Mouse (Mus musculus): ENCODE data around the gene Mast3. TPM values are rescaled to one million over a fixed set of nuclear protein-coding genes. Genes with fewer than 3 reads are reported as not detected.

Mast3 gene
- polyA plus RNA-seq, 1 experiment = 45.2 TPM

DNA sequence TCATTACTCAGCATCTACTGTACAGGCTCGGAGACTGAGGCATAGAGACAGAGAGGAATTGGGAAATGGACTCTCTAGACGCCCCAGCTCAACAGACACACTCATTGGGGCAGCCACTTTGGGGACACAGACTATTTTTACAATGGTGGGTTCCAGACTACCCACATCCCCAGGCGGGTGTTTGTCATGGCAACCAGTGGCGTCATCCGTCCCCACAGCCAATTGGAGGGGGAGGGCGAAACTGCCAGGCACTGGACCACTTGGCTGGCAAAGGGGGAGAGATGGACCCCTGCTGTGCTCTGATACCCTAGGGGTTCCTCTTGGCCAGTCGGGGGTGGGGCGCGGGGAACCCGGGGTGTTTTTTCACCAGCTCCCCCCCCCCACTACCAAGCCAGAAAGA, 4.2 kb downstream of the Mast3 start:
- peak; percentile 9 for DNase-seq (ENCODE audit: low read depth)
- no peak for TF ChIP-seq CTCF (IDR thresholded peaks at IDR 0.05; ENCODE audit: borderline replicate concordance, extremely low read depth, insufficient read depth, insufficient read length)
- no peak for TF ChIP-seq POLR2A (IDR thresholded peaks at IDR 0.05; ENCODE audit: borderline replicate concordance, extremely low read depth, insufficient read depth, insufficient read length, poor library complexity, severe bottlenecking)

DNA sequence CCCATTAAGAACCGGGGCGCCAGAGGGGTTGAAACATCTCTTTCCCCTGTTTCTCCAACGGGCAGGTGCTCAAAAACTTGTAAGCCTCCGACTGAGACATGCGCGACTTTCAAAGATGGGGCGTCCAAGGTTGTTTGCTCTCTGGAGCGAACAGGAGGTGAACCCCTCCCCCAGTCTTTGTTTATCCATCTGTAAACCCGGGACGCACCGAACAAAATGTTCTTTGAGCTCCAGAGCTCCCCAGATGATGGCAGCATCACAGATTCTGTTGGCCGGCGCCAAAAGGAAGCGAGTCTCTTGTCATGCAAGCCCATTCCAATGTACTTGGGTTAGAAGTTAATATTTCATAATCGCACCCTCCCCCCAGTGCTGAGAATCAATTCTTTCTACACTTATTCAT, 6.6 kb downstream of the Mast3 start:
- peak; percentile 42 for DNase-seq (ENCODE audit: low read depth)

DNA sequence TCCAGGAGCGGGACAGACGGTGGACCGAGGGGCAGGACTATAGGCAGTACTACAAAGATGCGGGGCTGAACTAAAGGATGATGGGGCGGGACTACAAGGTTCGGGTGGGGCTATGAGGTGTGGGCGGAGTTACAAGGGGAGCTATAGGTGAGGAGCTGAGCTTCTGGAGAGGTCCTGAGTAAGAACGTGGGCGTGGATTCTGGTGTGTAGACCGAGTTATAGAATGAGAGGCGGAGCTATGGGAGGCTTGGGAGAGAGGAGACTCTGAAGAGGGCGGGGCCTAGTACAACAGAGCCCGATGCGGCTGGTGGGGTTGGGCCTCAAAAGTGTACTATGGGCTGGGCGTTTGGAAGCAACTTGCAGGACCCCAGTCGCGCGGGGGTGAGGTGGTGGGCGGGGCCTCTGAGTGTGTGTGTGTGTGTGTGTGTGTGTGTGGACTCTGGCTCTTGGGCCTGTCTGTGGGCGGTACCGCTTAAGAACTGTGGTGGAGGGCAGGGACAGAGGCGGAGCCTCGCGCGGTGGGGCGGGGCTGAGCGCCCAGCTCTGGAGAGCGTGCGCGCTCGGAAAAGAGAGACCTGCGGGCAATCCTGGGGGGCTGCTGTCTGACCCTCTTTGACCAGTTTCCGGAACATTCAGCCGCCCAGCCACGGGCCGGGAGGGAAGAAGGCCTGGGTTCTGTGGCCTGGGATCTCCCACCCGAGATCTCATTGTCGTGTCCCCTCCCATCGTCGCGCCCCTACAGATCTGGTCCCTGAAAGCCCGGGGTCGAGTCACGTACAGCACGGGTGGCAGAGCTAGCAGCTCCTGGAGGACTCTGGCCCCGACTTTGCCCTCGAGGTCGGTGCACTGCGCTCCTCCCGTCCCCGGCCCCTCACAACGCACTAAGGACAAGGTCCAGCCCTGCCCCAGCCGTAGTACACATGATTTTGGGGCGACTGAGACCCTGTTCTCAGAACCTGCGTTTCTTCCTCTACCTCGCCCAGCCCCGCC, 7.5 kb downstream of the Mast3 start:
- peak; percentile 97 for DNase-seq (ENCODE audit: low read depth)

More for the DNA sequence above, 6.6 kb downstream of the Mast3 start:
- no peak for TF ChIP-seq POLR2A (IDR thresholded peaks at IDR 0.05; ENCODE audit: borderline replicate concordance, extremely low read depth, insufficient read depth, insufficient read length, poor library complexity, severe bottlenecking)
- TF ChIP-seq CTCF (IDR thresholded peaks at IDR 0.05; ENCODE audit: borderline replicate concordance, extremely low read depth, insufficient read depth, insufficient read length) = no peak

DNA sequence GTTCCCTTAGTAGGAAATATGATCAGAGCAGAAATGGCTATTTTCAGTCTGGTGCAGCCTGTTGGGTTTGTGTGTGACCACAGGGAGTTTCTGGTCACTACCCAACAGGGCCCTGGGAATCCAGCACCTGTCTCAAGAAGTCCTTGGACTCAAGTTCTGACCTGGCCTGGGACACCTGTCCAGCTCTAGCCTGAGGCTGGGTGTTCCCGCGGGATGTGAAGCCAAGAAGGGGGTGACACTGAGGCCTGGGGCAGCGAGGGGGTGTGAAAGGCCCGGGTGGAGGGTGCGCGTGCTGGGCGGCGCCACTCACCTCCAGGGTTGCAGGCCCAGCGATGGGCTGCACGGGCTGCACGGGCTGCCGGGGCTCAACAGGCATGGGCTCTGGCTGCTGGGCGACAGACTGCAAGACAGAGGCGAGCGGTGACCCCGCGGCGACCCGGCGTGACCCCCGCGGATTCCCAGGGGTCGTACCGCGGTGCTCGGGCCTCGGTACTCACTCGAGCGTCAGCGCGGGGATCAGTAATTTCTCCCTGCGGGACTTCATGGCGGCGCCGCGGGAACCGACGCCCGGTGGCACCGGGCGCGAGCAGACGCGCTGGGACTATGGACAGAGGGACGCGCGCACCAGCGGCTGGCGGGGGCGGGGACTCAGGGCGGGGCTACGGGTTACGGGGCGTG, 8.3 kb downstream of the Mast3 start:
- DNase-seq (ENCODE audit: low read depth) = no peak
- TF ChIP-seq CTCF (IDR thresholded peaks at IDR 0.05; ENCODE audit: borderline replicate concordance, extremely low read depth, insufficient read depth, insufficient read length) = no peak
- TF ChIP-seq POLR2A (IDR thresholded peaks at IDR 0.05; ENCODE audit: borderline replicate concordance, extremely low read depth, insufficient read depth, insufficient read length, poor library complexity, severe bottlenecking) = peak; percentile 57

More for the DNA sequence above, 7.5 kb downstream of the Mast3 start:
- TF ChIP-seq POLR2A (IDR thresholded peaks at IDR 0.05; ENCODE audit: borderline replicate concordance, extremely low read depth, insufficient read depth, insufficient read length, poor library complexity, severe bottlenecking) = 0 out of 2 replicates have a peak, but pooled peaks have one; percentile 37
- TF ChIP-seq CTCF (IDR thresholded peaks at IDR 0.05; ENCODE audit: borderline replicate concordance, extremely low read depth, insufficient read depth, insufficient read length) = no peak

DNA sequence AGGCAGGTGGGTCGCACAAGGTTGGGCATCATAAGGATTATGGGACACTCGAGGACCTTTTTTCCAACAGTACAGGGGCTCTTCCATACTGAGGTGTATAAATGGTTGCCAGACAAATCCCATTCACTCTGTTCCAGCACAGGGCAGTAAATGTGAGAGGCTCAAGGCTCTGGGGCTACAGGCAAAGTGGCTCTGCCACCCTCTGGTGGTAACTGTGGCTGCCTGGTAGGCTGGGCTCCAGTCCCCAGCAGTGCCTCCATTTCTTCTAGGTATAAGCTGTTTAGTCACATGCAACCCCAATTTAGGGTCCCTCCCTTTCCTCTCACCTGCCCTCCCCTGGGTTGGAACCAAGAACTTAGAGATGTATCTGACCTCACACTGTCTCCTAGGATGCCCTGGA, 9.5 kb downstream of the Mast3 start:
- TF ChIP-seq POLR2A (IDR thresholded peaks at IDR 0.05; ENCODE audit: borderline replicate concordance, extremely low read depth, insufficient read depth, insufficient read length, poor library complexity, severe bottlenecking) = no peak
- TF ChIP-seq CTCF (IDR thresholded peaks at IDR 0.05; ENCODE audit: borderline replicate concordance, extremely low read depth, insufficient read depth, insufficient read length) = peak; percentile 10; the same call in 1 of the 2 replicates
- no peak for DNase-seq (ENCODE audit: low read depth)

DNA sequence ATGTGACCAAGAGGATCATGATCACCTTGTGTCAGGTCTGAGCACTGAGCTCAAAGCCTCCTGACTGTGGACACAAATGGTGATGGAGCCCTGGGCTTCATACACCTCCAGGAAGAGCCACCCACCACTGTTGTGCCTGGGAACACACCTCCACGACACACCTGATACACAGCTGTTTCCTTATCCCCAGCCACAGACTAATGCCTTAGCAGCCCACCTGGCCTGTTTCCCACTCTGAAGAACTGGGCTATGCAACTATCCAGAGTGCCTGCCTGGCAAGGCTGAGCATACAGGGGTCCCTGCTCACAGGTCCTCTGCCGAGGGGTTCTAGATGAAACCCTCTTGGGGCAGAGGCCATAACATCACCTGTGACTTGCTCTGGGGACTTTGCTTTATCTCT, 10.6 kb downstream of the Mast3 start:
- no peak for DNase-seq (ENCODE audit: low read depth)
- no peak for TF ChIP-seq CTCF (IDR thresholded peaks at IDR 0.05; ENCODE audit: borderline replicate concordance, extremely low read depth, insufficient read depth, insufficient read length)
- TF ChIP-seq POLR2A (IDR thresholded peaks at IDR 0.05; ENCODE audit: borderline replicate concordance, extremely low read depth, insufficient read depth, insufficient read length, poor library complexity, severe bottlenecking) = no peak

DNA sequence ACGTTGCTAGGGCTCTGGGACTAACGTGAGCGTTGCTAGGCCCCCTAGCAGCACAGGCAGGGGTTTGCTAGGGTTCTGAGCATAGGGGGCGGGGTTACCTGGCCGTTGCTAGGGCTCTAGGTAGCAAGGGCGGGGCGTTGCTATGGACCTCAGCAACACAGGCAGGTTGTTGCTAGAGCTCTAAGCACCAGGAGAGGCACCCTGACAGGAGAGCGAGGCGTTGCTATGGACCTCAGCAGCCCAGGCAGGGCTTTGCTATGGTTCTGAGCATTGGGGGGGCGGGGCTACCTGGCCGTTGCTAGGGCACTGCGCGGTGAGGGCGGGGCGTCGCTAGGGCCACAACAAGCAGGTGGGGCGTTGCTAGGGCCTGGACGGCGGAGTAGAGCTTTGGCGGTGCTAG, 12.2 kb downstream of the Mast3 start:
- no peak for DNase-seq (ENCODE audit: low read depth)
- TF ChIP-seq POLR2A (IDR thresholded peaks at IDR 0.05; ENCODE audit: borderline replicate concordance, extremely low read depth, insufficient read depth, insufficient read length, poor library complexity, severe bottlenecking) (no peak), CTCF (IDR thresholded peaks at IDR 0.05; ENCODE audit: borderline replicate concordance, extremely low read depth, insufficient read depth, insufficient read length) (no peak)

DNA sequence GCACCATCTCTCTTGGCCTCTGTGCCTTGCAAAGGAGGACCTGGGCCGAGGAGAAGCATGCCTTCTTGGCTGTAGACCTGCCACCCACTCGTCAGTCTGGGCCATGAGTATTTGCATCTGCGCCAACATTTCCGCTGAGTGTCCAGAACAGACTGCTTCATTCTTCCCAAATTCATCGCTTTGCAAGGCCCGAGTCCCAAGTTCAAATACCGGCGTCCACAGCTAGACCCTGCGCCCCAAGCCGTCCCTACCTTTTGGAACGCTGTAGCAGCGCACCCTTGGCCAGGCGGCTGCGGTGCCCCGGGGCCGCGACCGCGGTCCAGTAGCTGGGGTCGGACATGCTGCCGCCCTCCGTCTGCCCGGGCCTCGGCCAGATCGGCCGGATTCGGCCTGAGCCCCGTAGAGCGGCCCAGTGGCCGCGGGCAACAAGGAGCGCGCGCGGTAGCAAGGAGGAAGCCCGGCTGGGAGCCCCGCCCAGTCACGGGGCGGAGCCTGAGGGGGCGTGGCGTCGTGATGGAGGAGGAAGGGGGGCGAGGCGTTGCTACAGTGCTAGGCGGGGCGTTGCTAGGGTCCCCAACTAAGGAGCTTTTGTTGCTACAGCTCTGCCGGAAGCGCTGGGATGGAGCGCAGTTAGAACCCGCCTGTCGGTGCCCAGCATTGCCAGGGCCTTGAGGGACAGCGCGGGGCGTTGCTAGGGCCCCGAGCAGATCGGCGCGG, 12.7 kb downstream of the Mast3 start:
- peak; percentile 82 for TF ChIP-seq POLR2A (IDR thresholded peaks at IDR 0.05; ENCODE audit: borderline replicate concordance, extremely low read depth, insufficient read depth, insufficient read length, poor library complexity, severe bottlenecking)
- TF ChIP-seq CTCF (IDR thresholded peaks at IDR 0.05; ENCODE audit: borderline replicate concordance, extremely low read depth, insufficient read depth, insufficient read length) = no peak
- DNase-seq (ENCODE audit: low read depth) = peak; percentile 99

DNA sequence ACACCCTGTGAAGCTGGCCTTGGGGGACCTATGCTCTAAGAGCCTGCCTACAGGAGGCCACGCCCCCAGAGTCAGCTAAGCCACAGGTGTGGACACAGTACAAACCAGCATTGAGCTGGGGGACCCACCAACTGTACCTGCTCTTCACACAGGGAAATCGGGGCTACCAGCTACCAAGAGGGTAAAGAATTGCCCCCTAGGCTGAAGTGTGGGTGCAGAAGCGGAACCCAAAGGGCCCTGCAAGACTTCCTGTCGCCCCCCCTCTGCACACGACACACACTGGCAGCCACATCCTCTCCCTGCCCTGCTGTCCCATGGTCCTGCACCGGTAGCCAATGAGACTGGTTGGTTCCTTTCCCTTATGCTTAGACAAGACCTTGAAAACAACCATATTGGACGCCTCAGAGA, 13.6 kb downstream of the Mast3 start:
- DNase-seq (ENCODE audit: low read depth) = no peak
- TF ChIP-seq POLR2A (IDR thresholded peaks at IDR 0.05; ENCODE audit: borderline replicate concordance, extremely low read depth, insufficient read depth, insufficient read length, poor library complexity, severe bottlenecking) = no peak
- no peak for TF ChIP-seq CTCF (IDR thresholded peaks at IDR 0.05; ENCODE audit: borderline replicate concordance, extremely low read depth, insufficient read depth, insufficient read length)

DNA sequence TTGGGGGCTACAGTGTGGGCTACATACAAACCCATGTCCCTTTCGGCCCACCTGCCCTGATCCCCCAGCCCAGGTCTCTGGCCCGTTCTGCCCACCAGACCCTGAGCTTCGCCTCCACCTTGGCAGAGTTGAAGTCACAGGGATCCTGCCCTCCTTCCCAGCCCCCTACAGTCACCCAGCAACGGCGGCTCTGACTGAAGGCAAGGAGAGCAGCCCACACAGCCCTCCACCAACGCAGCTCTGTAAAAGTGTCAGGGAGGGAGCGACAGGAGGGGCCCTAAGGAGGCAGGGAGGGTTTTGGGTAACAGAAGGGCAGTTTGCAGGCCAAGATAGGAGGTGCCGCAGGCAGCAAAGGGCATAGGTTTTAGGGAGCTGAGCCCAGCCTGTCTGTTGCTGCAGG, 14.0 kb downstream of the Mast3 start:
- DNase-seq (ENCODE audit: low read depth) = no peak

DNA sequence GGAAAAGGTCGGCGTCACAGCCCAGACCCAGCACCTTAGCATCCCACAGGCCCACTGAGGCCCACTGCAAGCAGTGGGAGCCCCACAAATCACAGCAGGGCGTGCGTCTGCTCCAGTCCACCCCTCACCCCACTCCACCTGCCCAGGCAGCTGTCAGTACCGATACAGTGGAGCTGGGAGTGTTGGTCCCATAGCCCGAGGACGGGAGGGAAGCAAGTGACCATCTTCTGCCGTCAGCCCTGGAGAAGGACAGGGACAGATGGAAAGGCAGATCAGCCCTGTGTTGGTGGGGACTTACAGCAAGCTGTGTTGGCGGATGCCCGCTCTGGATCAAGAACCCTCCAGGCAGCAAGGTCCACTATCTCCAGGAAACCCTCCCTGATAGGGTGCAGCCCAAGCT, 15.8 kb downstream of the Mast3 start:
- DNase-seq (ENCODE audit: low read depth) = no peak
- no peak for TF ChIP-seq POLR2A (IDR thresholded peaks at IDR 0.05; ENCODE audit: borderline replicate concordance, extremely low read depth, insufficient read depth, insufficient read length, poor library complexity, severe bottlenecking)
- TF ChIP-seq CTCF (IDR thresholded peaks at IDR 0.05; ENCODE audit: borderline replicate concordance, extremely low read depth, insufficient read depth, insufficient read length) = no peak

More for the DNA sequence above, 14.0 kb downstream of the Mast3 start:
- no peak for TF ChIP-seq CTCF (IDR thresholded peaks at IDR 0.05; ENCODE audit: borderline replicate concordance, extremely low read depth, insufficient read depth, insufficient read length)
- TF ChIP-seq POLR2A (IDR thresholded peaks at IDR 0.05; ENCODE audit: borderline replicate concordance, extremely low read depth, insufficient read depth, insufficient read length, poor library complexity, severe bottlenecking) = no peak
